Comparison of ENCODE assay signal across 32 mouse cellular contexts in the genomic region with DNA sequence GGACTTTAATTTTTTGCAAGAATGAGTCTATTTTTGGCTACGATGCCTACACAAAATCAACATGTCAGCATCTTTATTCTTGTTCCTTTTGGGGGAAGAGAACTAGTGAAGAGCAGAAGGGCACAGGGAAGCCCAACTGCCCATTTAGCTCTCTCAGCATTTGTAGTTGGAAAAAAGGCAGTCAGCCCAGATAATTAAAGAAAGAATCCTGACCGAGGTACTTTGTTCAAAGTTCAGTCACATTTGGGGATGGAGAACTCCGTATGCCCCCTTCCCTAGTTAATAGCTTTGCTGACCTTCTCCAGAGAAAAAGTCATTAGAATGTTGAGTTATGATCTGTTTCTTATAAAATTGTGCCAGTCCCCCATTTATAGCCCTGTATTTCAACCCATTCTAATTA.
"Had no signal": no experiment of that assay in that cellular context is flagged by ENCODE, and none has a peak within 500 bp of the region (broad histone marks: within the 10 kb centered on the region; RNA-seq: fewer than 3 reads in every experiment).

No protein-coding gene starts in this region.

- H3K4me3 ChIP-seq: limb, embryonic 10.5 days; limb, embryonic 12.5 days; limb, embryonic 13.5 days; limb, embryonic 15.5 days; liver, embryonic 12.5 days; liver, embryonic 13.5 days; liver, embryonic 15.5 days; lung, embryonic 15.5 days; megakaryocyte, embryonic 14.5 days; midbrain, embryonic 10.5 days; midbrain, embryonic 12.5 days; midbrain, embryonic 13.5 days; midbrain, embryonic 15.5 days; myocyte; neural tube, embryonic 12.5 days had no signal

- H3K27ac ChIP-seq: limb, embryonic 10.5 days; limb, embryonic 12.5 days; limb, embryonic 13.5 days; limb, embryonic 15.5 days; liver, embryonic 12.5 days; liver, embryonic 13.5 days; liver, embryonic 14.5 days; liver, embryonic 15.5 days; lung, embryonic 15.5 days; macrophage; midbrain, embryonic 10.5 days; midbrain, embryonic 12.5 days; midbrain, embryonic 13.5 days; midbrain, embryonic 15.5 days; neural tube, embryonic 12.5 days had no signal

- H3K9ac ChIP-seq: limb, embryonic 12.5 days; limb, embryonic 13.5 days; limb, embryonic 15.5 days; liver, embryonic 12.5 days; liver, embryonic 13.5 days; liver, embryonic 14.5 days; liver, embryonic 15.5 days; liver, postnatal 0 days; lung, embryonic 14.5 days; lung, embryonic 15.5 days; midbrain, embryonic 12.5 days; midbrain, embryonic 13.5 days; midbrain, embryonic 15.5 days; neural tube, embryonic 12.5 days had no signal

- H3K27me3 ChIP-seq: limb, embryonic 12.5 days; limb, embryonic 13.5 days; limb, embryonic 15.5 days; liver, embryonic 12.5 days; liver, embryonic 13.5 days; liver, embryonic 15.5 days; lung, embryonic 15.5 days; megakaryocyte, embryonic 14.5 days; midbrain, embryonic 12.5 days; midbrain, embryonic 13.5 days; midbrain, embryonic 15.5 days; neural tube, embryonic 12.5 days had no signal

- H3K36me3 ChIP-seq: limb, embryonic 10.5 days; limb, embryonic 12.5 days; limb, embryonic 13.5 days; limb, embryonic 15.5 days; liver, embryonic 12.5 days; liver, embryonic 13.5 days; liver, embryonic 15.5 days; lung, embryonic 15.5 days; midbrain, embryonic 10.5 days; midbrain, embryonic 12.5 days; midbrain, embryonic 13.5 days; midbrain, embryonic 15.5 days; neural tube, embryonic 12.5 days had no signal

- H3K4me1 ChIP-seq: limb, embryonic 12.5 days; limb, embryonic 15.5 days; liver, embryonic 12.5 days; liver, embryonic 13.5 days; liver, embryonic 15.5 days; lung, embryonic 15.5 days; megakaryocyte, embryonic 14.5 days; midbrain, embryonic 10.5 days; midbrain, embryonic 12.5 days; midbrain, embryonic 13.5 days; midbrain, embryonic 15.5 days; neural tube, embryonic 12.5 days had no signal

- H3K9me3 ChIP-seq: limb, embryonic 10.5 days; limb, embryonic 12.5 days; limb, embryonic 13.5 days; limb, embryonic 15.5 days; liver, embryonic 12.5 days; liver, embryonic 13.5 days; liver, embryonic 15.5 days; lung, embryonic 15.5 days; midbrain, embryonic 10.5 days; midbrain, embryonic 12.5 days; midbrain, embryonic 13.5 days; midbrain, embryonic 15.5 days; neural tube, embryonic 12.5 days had no signal

- DNase-seq: left cerebral cortex, postnatal 4 days; liver; liver, embryonic 13.5 days; liver, postnatal 0 days; lung, adult 18-20 months; lung, adult 2 months; lung, embryonic 14.5 days; lung, postnatal 10 days; lung, postnatal 14 days; lung, postnatal 36 days; lung, postnatal 4 days; midbrain, embryonic 14.5 days had no signal

- ATAC-seq: liver, embryonic 12.5 days; liver, postnatal 0 days; lung, postnatal 0 days; midbrain, embryonic 13.5 days; midbrain, embryonic 15.5 days; midbrain, embryonic 16.5 days had no signal

- H3K4me2 ChIP-seq: limb, embryonic 12.5 days; limb, embryonic 13.5 days; limb, embryonic 15.5 days; liver, embryonic 11.5 days; liver, embryonic 12.5 days; liver, embryonic 13.5 days; liver, embryonic 15.5 days; lung, embryonic 14.5 days; lung, embryonic 15.5 days; midbrain, embryonic 11.5 days; midbrain, embryonic 12.5 days; midbrain, embryonic 13.5 days; midbrain, embryonic 15.5 days; neural tube, embryonic 12.5 days had no signal
